Mouse (Mus musculus): ENCODE data around the gene Rpl18. TPM values are rescaled to one million over a fixed set of nuclear protein-coding genes. Genes with fewer than 3 reads are reported as not detected.

The Rpl18 gene
- polyA plus RNA-seq, 1 experiment from 2014 or later, result 1,469 TPM

DNA sequence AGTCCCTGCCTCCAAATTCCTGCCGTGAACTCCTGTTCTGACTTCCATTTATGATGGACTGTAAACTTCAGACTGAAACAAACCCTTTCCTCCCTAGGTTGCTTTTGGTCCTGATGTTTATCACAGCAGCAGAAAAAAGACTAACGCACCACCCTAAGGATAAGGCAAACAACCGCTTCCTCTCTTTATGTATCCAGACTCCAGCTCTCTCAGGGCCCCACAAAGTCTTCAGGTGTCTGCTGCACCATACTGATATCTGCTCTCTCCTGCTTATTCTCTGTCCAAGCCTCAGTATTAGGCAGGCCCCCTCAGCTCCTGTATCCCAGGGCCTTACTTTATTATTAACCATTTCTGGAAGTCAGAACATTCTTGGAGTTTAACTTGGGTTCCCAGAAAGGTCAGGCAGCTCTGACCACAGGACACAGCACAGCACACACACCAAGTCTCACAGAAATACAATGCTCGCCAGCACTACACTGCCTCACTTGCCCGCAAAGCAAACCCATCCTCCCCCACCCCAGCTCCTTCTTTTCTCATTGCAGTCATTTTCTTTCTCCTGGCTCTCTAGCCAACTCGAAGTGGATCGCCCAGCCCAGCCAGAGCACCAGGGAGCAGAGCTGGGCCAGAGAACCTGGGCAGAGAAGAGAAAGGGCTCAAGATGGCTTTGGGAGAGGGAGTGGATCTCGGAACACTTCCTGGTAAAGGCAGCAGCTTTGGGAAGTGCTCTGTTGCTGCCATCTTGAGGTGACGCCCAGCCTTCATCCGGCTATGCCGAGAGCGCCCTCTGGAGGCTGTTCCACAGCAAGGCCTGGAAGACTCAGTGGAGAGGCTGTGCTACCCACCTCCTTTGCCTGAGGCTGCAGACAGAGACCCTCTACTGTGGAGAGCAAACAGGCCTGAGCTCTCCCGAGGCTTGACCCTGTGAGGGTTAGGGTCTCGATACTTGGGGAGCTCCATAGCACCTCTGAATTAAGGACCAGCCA, 32.8 kb upstream of the Rpl18 start:
- no peaks in the 10 kb centered on the region for H3K9me3 ChIP-seq (ENCODE audit: control insufficient read depth, low read length)
- peak overlapping the region; percentile 44 for H3K9ac ChIP-seq (ENCODE audit: low read depth, low read length)
- DNase-seq (ENCODE audit: low spot score) (peak; percentile 81), ATAC-seq (replicated peaks; ENCODE audit: low FRiP score) (peak; percentile 61)
- peaks cover 7% of the 10 kb centered on the region; the same call in 1 of the 2 replicates for H3K4me1 ChIP-seq (replicated peaks; ENCODE audit: control insufficient read depth, insufficient read depth, low read length)
- H3K27ac ChIP-seq (ENCODE audit: low read depth, low read length), result no peak overlapping the region
- no peaks in the 10 kb centered on the region for H3K36me3 ChIP-seq (ENCODE audit: control insufficient read depth, insufficient read depth, low read length)
- H3K4me2 ChIP-seq, result peak overlapping the region; percentile 52
- H3K4me3 ChIP-seq (ENCODE audit: low read depth, low read length), result no peak overlapping the region
- WGBS, result 25% methylated on average over 14 of the region's 14 CpGs
- H3K27me3 ChIP-seq (replicated peaks; ENCODE audit: control insufficient read depth, insufficient read depth, low read length), result no peaks in the 10 kb centered on the region

DNA sequence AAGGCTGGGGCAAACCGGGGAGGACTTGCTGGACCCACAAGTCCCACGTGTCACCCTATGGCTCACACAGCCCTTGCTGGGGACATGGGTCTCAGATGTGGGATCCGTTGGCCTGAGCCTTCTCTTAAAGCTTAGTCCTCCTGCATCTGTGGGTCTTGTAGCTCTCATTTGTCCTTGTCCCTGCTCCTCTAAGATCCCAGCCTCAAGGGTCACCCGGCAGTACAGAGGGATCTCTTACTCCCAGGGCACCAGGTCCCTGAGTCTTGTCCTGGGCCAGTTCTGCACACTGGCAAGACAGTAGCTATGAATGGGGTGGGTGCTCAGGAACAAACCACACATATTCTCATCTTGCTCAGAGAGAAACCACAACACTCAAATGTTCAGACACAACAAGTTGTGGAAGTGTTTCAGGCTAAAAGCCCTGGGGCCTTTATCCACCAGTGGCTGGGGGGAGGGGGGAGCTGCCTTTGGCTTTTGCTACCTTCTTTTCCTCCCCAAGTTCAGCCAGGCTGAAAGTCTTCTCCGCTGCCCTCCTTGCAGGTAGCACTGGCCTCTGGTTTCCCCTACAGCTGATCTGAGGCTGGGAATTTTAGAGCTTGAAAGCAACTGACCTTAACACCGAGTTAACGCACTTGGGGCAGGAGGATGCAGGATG, 31.7 kb upstream of the Rpl18 start, which contains the start of gene Ntn5:
Ntn5 (plus strand) TSS at position 627 of the 655 bp plus-strand sequence.
- peaks cover 7% of the 10 kb centered on the region; the same call in 1 of the 2 replicates for H3K4me1 ChIP-seq (replicated peaks; ENCODE audit: control insufficient read depth, insufficient read depth, low read length)
- WGBS, result 77% methylated on average over 7 of the region's 7 CpGs

GRCm38 (mm10) chr7:45685811-45686210, 29.4 kb upstream of the Rpl18 start:
- DNase-seq (ENCODE audit: low spot score) (no peak), ATAC-seq (replicated peaks; ENCODE audit: low FRiP score) (no peak)
- peaks cover 6% of the 10 kb centered on the region for H3K4me1 ChIP-seq (replicated peaks; ENCODE audit: control insufficient read depth, insufficient read depth, low read length)
- 51% methylated on average over 10 of the region's 10 CpGs for WGBS
- H3K27me3 ChIP-seq (replicated peaks; ENCODE audit: control insufficient read depth, insufficient read depth, low read length), result no peaks in the 10 kb centered on the region
- no peak overlapping the region for H3K4me3 ChIP-seq (ENCODE audit: low read depth, low read length)
- H3K4me2 ChIP-seq, result no peak overlapping the region
- no peak overlapping the region for H3K9ac ChIP-seq (ENCODE audit: low read depth, low read length)
- no peak overlapping the region for H3K27ac ChIP-seq (ENCODE audit: low read depth, low read length)
- no peaks in the 10 kb centered on the region for H3K9me3 ChIP-seq (ENCODE audit: control insufficient read depth, low read length)
- H3K36me3 ChIP-seq (ENCODE audit: control insufficient read depth, insufficient read depth, low read length), result no peaks in the 10 kb centered on the region

More for the DNA sequence above, 31.7 kb upstream of the Rpl18 start, which contains the start of gene Ntn5:
- no peak within 1 kb of the TSS for H3K27ac ChIP-seq (ENCODE audit: low read depth, low read length)
- no peaks in the 10 kb centered on the region for H3K36me3 ChIP-seq (ENCODE audit: control insufficient read depth, insufficient read depth, low read length)
- no peak within 1 kb of the TSS for H3K4me2 ChIP-seq
- H3K9ac ChIP-seq (ENCODE audit: low read depth, low read length), result no peak within 1 kb of the TSS
- no peak within 1 kb of the TSS for H3K4me3 ChIP-seq (ENCODE audit: low read depth, low read length)
- no peak for ATAC-seq (replicated peaks; ENCODE audit: low FRiP score)
- H3K9me3 ChIP-seq (ENCODE audit: control insufficient read depth, low read length), result no peaks in the 10 kb centered on the region
- no peaks in the 10 kb centered on the region for H3K27me3 ChIP-seq (replicated peaks; ENCODE audit: control insufficient read depth, insufficient read depth, low read length)
- no peak for DNase-seq (ENCODE audit: low spot score)

DNA sequence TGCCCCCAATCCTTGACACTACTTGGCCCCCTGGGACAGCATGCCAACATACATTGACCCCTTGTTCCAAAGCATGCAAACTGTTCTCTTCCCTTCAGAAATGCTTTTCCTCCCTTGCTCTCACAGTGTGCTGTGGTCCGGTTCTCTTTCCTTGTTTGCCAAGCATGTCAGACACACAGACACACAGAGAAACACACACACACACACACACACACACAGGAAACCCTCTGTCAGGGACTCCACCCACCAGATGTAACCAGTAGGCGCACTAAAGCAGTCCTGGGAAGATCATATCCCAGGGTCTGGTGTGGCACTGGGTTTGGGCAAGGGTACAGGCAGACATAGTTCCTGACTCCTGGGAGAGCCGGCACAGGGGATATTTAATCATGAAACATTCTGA, 28.4 kb upstream of the Rpl18 start:
- DNase-seq (ENCODE audit: low spot score) (no peak), ATAC-seq (replicated peaks; ENCODE audit: low FRiP score) (no peak)
- H3K27me3 ChIP-seq (replicated peaks; ENCODE audit: control insufficient read depth, insufficient read depth, low read length), result no peaks in the 10 kb centered on the region
- H3K9me3 ChIP-seq (ENCODE audit: control insufficient read depth, low read length), result no peaks in the 10 kb centered on the region
- H3K4me1 ChIP-seq (replicated peaks; ENCODE audit: control insufficient read depth, insufficient read depth, low read length), result peaks cover 4% of the 10 kb centered on the region
- H3K4me3 ChIP-seq (ENCODE audit: low read depth, low read length), result no peak overlapping the region
- no peak overlapping the region for H3K4me2 ChIP-seq
- no peak overlapping the region for H3K9ac ChIP-seq (ENCODE audit: low read depth, low read length)
- no peaks in the 10 kb centered on the region for H3K36me3 ChIP-seq (ENCODE audit: control insufficient read depth, insufficient read depth, low read length)
- no peak overlapping the region for H3K27ac ChIP-seq (ENCODE audit: low read depth, low read length)
- WGBS, result 56% methylated on average over 3 of the region's 3 CpGs

GRCm38 (mm10) chr7:45689099-45689498, 26.2 kb upstream of the Rpl18 start:
- ATAC-seq (replicated peaks; ENCODE audit: low FRiP score), result no peak
- H3K27ac ChIP-seq (ENCODE audit: low read depth, low read length), result no peak overlapping the region
- H3K36me3 ChIP-seq (ENCODE audit: control insufficient read depth, insufficient read depth, low read length), result no peaks in the 10 kb centered on the region
- no peak overlapping the region for H3K4me2 ChIP-seq
- DNase-seq (ENCODE audit: low spot score), result no peak
- no peak overlapping the region for H3K9ac ChIP-seq (ENCODE audit: low read depth, low read length)
- H3K4me1 ChIP-seq (replicated peaks; ENCODE audit: control insufficient read depth, insufficient read depth, low read length), result no peaks in the 10 kb centered on the region; the same call in 1 of the 2 replicates
- 54% methylated on average over 6 of the region's 6 CpGs for WGBS
- H3K9me3 ChIP-seq (ENCODE audit: control insufficient read depth, low read length), result no peaks in the 10 kb centered on the region
- no peak overlapping the region for H3K4me3 ChIP-seq (ENCODE audit: low read depth, low read length)
- H3K27me3 ChIP-seq (replicated peaks; ENCODE audit: control insufficient read depth, insufficient read depth, low read length), result no peaks in the 10 kb centered on the region

DNA sequence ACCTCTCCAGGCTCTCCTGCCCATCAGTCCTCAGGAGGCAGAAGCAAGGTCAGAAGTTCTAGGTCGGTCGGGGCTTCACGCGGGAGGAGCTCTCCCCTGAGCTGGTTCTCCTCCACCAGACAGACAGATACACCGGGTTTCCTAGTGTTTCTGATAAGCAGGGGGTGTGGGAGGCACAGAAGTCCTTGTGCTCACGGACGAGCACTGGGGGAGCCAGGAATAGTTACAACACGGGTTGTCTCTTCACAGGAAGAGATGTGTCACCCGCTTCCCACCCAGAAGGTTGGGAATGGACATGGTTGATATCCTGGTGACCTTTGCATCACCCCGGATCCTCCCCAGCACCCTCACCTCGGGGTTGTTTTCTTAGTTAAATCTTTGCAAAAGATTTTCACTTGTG, 25.5 kb upstream of the Rpl18 start:
- H3K4me3 ChIP-seq (ENCODE audit: low read depth, low read length), result no peak overlapping the region
- 36% methylated on average over 11 of the region's 11 CpGs for WGBS
- H3K27ac ChIP-seq (ENCODE audit: low read depth, low read length), result no peak overlapping the region
- no peaks in the 10 kb centered on the region for H3K27me3 ChIP-seq (replicated peaks; ENCODE audit: control insufficient read depth, insufficient read depth, low read length)
- no peak overlapping the region for H3K9ac ChIP-seq (ENCODE audit: low read depth, low read length)
- no peaks in the 10 kb centered on the region; the same call in 1 of the 2 replicates for H3K4me1 ChIP-seq (replicated peaks; ENCODE audit: control insufficient read depth, insufficient read depth, low read length)
- ATAC-seq (replicated peaks; ENCODE audit: low FRiP score) (no peak), DNase-seq (ENCODE audit: low spot score) (no peak)
- no peak overlapping the region for H3K4me2 ChIP-seq
- no peaks in the 10 kb centered on the region for H3K9me3 ChIP-seq (ENCODE audit: control insufficient read depth, low read length)
- H3K36me3 ChIP-seq (ENCODE audit: control insufficient read depth, insufficient read depth, low read length), result no peaks in the 10 kb centered on the region

DNA sequence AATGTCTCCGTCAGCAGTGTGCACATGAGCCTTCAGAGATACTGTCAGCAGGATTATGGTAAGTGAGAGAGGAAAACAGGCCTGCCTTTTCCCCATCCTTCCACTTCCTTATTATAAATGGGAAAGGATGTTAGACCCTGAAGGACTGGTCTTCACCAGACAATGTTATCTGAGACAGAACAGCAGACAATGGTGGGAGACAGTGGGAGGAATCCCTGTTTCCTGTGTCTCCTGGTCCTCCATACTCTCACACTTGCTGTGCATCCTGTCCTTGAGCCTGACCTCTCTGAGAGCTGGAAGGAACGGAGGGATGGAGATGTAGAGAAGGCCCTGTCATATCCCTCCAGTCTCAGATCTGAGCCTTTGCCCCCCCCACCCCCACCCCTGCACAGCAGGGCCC, 22.9 kb upstream of the Rpl18 start:
- no peak overlapping the region for H3K4me2 ChIP-seq
- ATAC-seq (replicated peaks; ENCODE audit: low FRiP score) (no peak), DNase-seq (ENCODE audit: low spot score) (no peak)
- WGBS, result 60% methylated on average over 2 of the region's 2 CpGs
- no peaks in the 10 kb centered on the region for H3K27me3 ChIP-seq (replicated peaks; ENCODE audit: control insufficient read depth, insufficient read depth, low read length)
- no peaks in the 10 kb centered on the region; the same call in 1 of the 2 replicates for H3K4me1 ChIP-seq (replicated peaks; ENCODE audit: control insufficient read depth, insufficient read depth, low read length)
- no peaks in the 10 kb centered on the region for H3K36me3 ChIP-seq (ENCODE audit: control insufficient read depth, insufficient read depth, low read length)
- H3K9ac ChIP-seq (ENCODE audit: low read depth, low read length), result no peak overlapping the region
- no peak overlapping the region for H3K4me3 ChIP-seq (ENCODE audit: low read depth, low read length)
- no peak overlapping the region for H3K27ac ChIP-seq (ENCODE audit: low read depth, low read length)
- H3K9me3 ChIP-seq (ENCODE audit: control insufficient read depth, low read length), result no peaks in the 10 kb centered on the region

DNA sequence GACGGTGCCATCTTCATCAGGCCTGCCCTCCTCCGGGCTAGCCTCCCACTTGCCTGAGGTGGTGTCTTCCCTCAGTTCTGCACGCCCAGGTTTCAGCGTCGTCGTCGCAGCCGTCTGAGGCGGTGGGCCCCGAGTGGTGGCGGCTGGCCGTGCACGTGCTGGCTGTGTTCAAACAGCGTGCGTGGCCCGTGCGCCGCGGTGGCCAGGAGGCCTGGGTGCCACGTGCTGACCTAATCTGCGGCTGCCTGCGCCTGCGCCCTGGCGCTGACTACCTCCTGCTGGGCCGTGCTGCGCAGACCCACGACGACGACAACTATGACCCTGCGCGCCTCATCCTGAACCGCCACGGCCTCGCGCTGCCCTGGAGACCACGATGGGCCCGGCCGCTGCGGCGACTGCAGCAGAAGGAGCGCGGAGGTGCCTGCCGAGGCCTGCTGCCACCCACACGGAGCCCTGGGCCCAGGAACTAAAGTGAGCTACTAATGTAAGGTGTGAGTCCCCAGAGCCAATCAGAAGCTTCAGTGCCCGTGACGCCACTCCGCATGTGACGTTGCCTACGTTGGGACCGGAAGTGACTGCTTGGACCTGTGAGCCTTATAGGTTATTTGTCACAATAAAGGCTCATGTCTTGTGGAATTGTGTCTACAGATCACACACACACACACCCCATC, 21.2 kb upstream of the Rpl18 start, which contains the start of gene Sec1:
Sec1 (minus strand) TSS at position 482 of the 671 bp plus-strand sequence.
- Histone ChIP-seq H3K27ac (ENCODE audit: low read depth, low read length) (no peak within 1 kb of the TSS), H3K27me3 (replicated peaks; ENCODE audit: control insufficient read depth, insufficient read depth, low read length) (peaks cover 11% of the 10 kb centered on the region), H3K4me1 (replicated peaks; ENCODE audit: control insufficient read depth, insufficient read depth, low read length) (no peaks in the 10 kb centered on the region; the same call in 1 of the 2 replicates), H3K9ac (ENCODE audit: low read depth, low read length) (no peak within 1 kb of the TSS), H3K4me3 (ENCODE audit: low read depth, low read length) (no peak within 1 kb of the TSS), H3K4me2 (no peak within 1 kb of the TSS), H3K36me3 (ENCODE audit: control insufficient read depth, insufficient read depth, low read length) (no peaks in the 10 kb centered on the region), H3K9me3 (ENCODE audit: control insufficient read depth, low read length) (no peaks in the 10 kb centered on the region)
- WGBS, result 86% methylated on average over 50 of the region's 50 CpGs
- DNase-seq (ENCODE audit: low spot score) (no peak), ATAC-seq (replicated peaks; ENCODE audit: low FRiP score) (no peak)

Data from liver, embryonic 11.5 days (tissue).